Mouse (Mus musculus) ES-E14 (cell line): ENCODE results near the gene Ccdc170.
A peak's percentile ranks its signal among the peaks of the same experiment; 100 is the strongest.

ENCODE experiments used
- ZC3H11A ChIP-seq: IDR thresholded peaks from 2 replicates; pipeline ENCODE4 v1.6.1; 2012; ENCODE audit warnings: low read depth, mild to moderate bottlenecking, inconsistent platforms, low read length, borderline replicate concordance
- ZNF384 ChIP-seq: IDR thresholded peaks from 2 replicates; pipeline ENCODE4 v1.6.1; 2012; ENCODE audit warnings: low read depth, low read length, inconsistent platforms

DNA sequence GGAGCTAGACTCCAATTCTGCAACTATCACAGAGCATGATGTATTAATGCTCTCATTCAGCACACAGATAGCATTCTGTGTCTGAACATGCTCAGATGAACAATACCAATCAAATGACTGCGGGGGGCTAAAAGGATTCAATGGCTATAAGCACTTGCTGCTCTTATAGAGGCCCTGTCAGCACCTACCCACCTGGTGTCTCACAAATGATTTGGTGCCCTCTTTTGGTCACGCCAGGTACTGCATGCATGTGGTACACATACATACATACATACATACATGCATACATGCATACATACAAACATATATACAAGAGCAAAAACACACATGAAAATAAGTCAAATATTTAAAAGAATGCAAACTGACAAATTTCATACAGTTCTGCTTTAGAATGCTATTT lies 63.2 kb downstream of the Ccdc170 start:
- TF ChIP-seq ZNF384 (no peak), ZC3H11A (peak; percentile 56; the same call in 1 of the 2 replicates)
